ENCODE assay signal across 13 mouse cellular contexts in the genomic region with DNA sequence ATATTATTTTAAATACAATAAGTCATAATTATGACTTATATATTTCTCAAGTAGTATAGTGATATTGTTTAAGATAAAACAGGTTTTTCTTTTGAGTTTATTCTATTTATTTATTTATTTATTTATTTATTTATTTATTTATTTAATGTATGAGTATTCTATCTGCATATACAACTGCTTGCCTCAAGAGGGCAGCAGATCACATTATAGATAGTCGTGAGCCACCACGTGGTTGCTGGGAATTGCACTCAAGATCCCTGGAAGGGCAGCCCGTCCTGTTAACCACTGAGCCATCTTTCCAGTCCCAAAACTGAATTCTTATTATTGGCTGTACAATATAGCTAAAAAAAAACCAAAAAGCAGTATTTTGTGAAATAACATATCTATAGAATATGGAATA.
A peak's percentile ranks its signal among the peaks of the same experiment; 100 is the strongest.
DNase-seq lines count a peak whose midpoint lies in the region; ATAC-seq and TF ChIP-seq lines count a peak whose summit lies in the region.
"Had no signal": no experiment of that assay in that cellular context is flagged by ENCODE, and none has a peak within 500 bp of the region (broad histone marks: within the 10 kb centered on the region; RNA-seq: fewer than 3 reads in every experiment).

No protein-coding gene starts in this region.

- H3K36me3 ChIP-seq in heart, embryonic 12.5 days = no peaks in the 10 kb centered on the region
- H3K36me3 ChIP-seq in liver, embryonic 14.5 days (replicated peaks; ENCODE audit: control insufficient read depth, insufficient read depth, low read depth) = no peaks in the 10 kb centered on the region
- no peaks in the 10 kb centered on the region for H3K36me3 ChIP-seq in MEL (ENCODE audit: control insufficient read depth in 1 of 2, insufficient read depth in 2 of 2, low read length in 2 of 2)
- H3K36me3 ChIP-seq: embryonic facial prominence, embryonic 13.5 days; forebrain, embryonic 15.5 days; limb, embryonic 12.5 days had no signal

- TF ChIP-seq EP300 in liver, embryonic 14.5 days (IDR thresholded peaks at IDR 0.05; ENCODE audit: low read depth) = no peak
- no peak for TF ChIP-seq EP300 in MEL (IDR thresholded peaks at IDR 0.05; ENCODE audit: low read depth in 1 of 2, low read length in 2 of 2)

- no peaks in the 10 kb centered on the region for H3K4me1 ChIP-seq in heart, embryonic 12.5 days (replicated peaks)
- H3K4me1 ChIP-seq in liver, embryonic 14.5 days (replicated peaks; ENCODE audit: control insufficient read depth in 2 of 2, insufficient read depth in 2 of 2, low read length in 1 of 2) = no peaks in the 10 kb centered on the region
- no peaks in the 10 kb centered on the region for H3K4me1 ChIP-seq in MEL (ENCODE audit: control insufficient read depth in 1 of 2, insufficient read depth in 2 of 2, low read length in 2 of 2)
- no peaks in the 10 kb centered on the region for H3K4me1 ChIP-seq in embryonic fibroblast, embryonic 13.5 days (ENCODE audit: control insufficient read depth, insufficient read depth, low read length)
- H3K4me1 ChIP-seq: embryonic facial prominence, embryonic 13.5 days; forebrain, embryonic 15.5 days; limb, embryonic 12.5 days had no signal

- H3K4me2 ChIP-seq in heart, embryonic 12.5 days = no peak overlapping the region
- H3K4me2 ChIP-seq in liver, embryonic 14.5 days (ENCODE audit: low read depth) = no peak overlapping the region
- H3K4me2 ChIP-seq: embryonic facial prominence, embryonic 13.5 days; forebrain, embryonic 15.5 days; limb, embryonic 12.5 days had no signal

- no peak overlapping the region for H3K9ac ChIP-seq in heart, embryonic 12.5 days
- no peak overlapping the region for H3K9ac ChIP-seq in liver, embryonic 14.5 days (replicated peaks)
- no peak overlapping the region for H3K9ac ChIP-seq in MEL (ENCODE audit: control insufficient read depth, low read depth, low read length, poor library complexity, severe bottlenecking)
- H3K9ac ChIP-seq: embryonic facial prominence, embryonic 13.5 days; forebrain, embryonic 15.5 days; limb, embryonic 12.5 days had no signal

- peak; percentile 6 for DNase-seq in heart, postnatal 4 days
- DNase-seq in liver, embryonic 14.5 days (ENCODE audit: low read depth in 3 of 3, low spot score in 3 of 3) = no peak
- DNase-seq in liver = no peak
- DNase-seq in MEL (ENCODE audit: low read depth, low spot score) = peak; percentile 3
- no peak for DNase-seq in left cerebral cortex, adult 8-10 months (ENCODE audit: low spot score in 2 of 2)
- DNase-seq: lung, postnatal 14 days; spleen, adult 18-20 months had no signal

- H3K27me3 ChIP-seq in heart, embryonic 12.5 days (replicated peaks) = no peaks in the 10 kb centered on the region
- no peaks in the 10 kb centered on the region for H3K27me3 ChIP-seq in liver, embryonic 14.5 days (ENCODE audit: control insufficient read depth, insufficient read depth, low read length)
- no peaks in the 10 kb centered on the region for H3K27me3 ChIP-seq in MEL (ENCODE audit: control insufficient read depth in 1 of 2, insufficient read depth in 2 of 2, low read length in 2 of 2)
- H3K27me3 ChIP-seq: CH12.LX; embryonic facial prominence, embryonic 13.5 days; forebrain, embryonic 15.5 days; limb, embryonic 12.5 days had no signal

- ATAC-seq in heart, embryonic 12.5 days (ENCODE audit: insufficient number of reproducible peaks, low FRiP score) = no peak
- ATAC-seq in liver, embryonic 14.5 days (ENCODE audit: insufficient read depth) = no peak
- ATAC-seq: forebrain, embryonic 15.5 days had no signal

- TF ChIP-seq POLR2A in MEL (IDR thresholded peaks at IDR 0.05; ENCODE audit: control insufficient read depth in 1 of 2, insufficient read depth in 1 of 2, low read depth in 1 of 2, low read length in 2 of 2, poor library complexity in 1 of 2) = no peak
- no peak for TF ChIP-seq POLR2A in embryonic fibroblast, embryonic 13.5 days (IDR thresholded peaks at IDR 0.05; ENCODE audit: low read depth, low read length)

- peak; percentile 28; the same call in 1 of the 2 replicates for TF ChIP-seq CTCF in liver, embryonic 14.5 days (IDR thresholded peaks at IDR 0.05; ENCODE audit: low read depth)
- TF ChIP-seq CTCF in MEL (IDR thresholded peaks at IDR 0.05 in 2 of 3, conservative IDR thresholded peaks at IDR 0.05 in 1 of 3; ENCODE audit: control insufficient read depth in 1 of 3, insufficient read depth in 1 of 3, low read depth in 2 of 3, low read length in 3 of 3, poor library complexity in 1 of 3, severe bottlenecking in 1 of 3) = peak in 1 of 3 experiments; percentile 11; a peak in 1 of 6 replicates
- peak; percentile 24; the same call in 1 of the 2 replicates for TF ChIP-seq CTCF in embryonic fibroblast, embryonic 13.5 days (IDR thresholded peaks at IDR 0.05; ENCODE audit: borderline replicate concordance, insufficient read depth, low read length)

- no peak for TF ChIP-seq RAD21 in MEL (IDR thresholded peaks at IDR 0.05; ENCODE audit: low read depth, low read length)

- no peaks in the 10 kb centered on the region for H3K9me3 ChIP-seq in heart, embryonic 12.5 days (replicated peaks)
- no peaks in the 10 kb centered on the region for H3K9me3 ChIP-seq in liver, embryonic 14.5 days (ENCODE audit: control insufficient read depth, low read length)
- no peaks in the 10 kb centered on the region for H3K9me3 ChIP-seq in MEL (replicated peaks; ENCODE audit: insufficient read depth, low read length)
- H3K9me3 ChIP-seq: embryonic facial prominence, embryonic 13.5 days; forebrain, embryonic 15.5 days; limb, embryonic 12.5 days had no signal

- H3K79me2 ChIP-seq in MEL (ENCODE audit: control insufficient read depth, insufficient read depth, low read length, poor library complexity) = no peaks in the 10 kb centered on the region

- H3K4me3 ChIP-seq in heart, embryonic 12.5 days = no peak overlapping the region
- no peak overlapping the region for H3K4me3 ChIP-seq in liver, embryonic 14.5 days (ENCODE audit: insufficient read depth in 1 of 2, low read depth in 2 of 2, low read length in 2 of 2)
- no peak overlapping the region for H3K4me3 ChIP-seq in MEL (ENCODE audit: control insufficient read depth in 1 of 2, insufficient read depth in 1 of 2, low read depth in 2 of 2, low read length in 2 of 2)
- no peak overlapping the region for H3K4me3 ChIP-seq in embryonic fibroblast, embryonic 13.5 days (ENCODE audit: insufficient read depth, low read length)
- H3K4me3 ChIP-seq: embryonic facial prominence, embryonic 13.5 days; forebrain, embryonic 15.5 days; limb, embryonic 12.5 days had no signal

- H3K27ac ChIP-seq in heart, embryonic 12.5 days (ENCODE audit: poor library complexity, severe bottlenecking) = no peak overlapping the region
- no peak overlapping the region for H3K27ac ChIP-seq in liver, embryonic 14.5 days
- no peak overlapping the region for H3K27ac ChIP-seq in MEL (ENCODE audit: control insufficient read depth, low read depth, low read length)
- no peak overlapping the region for H3K27ac ChIP-seq in embryonic fibroblast, embryonic 13.5 days (ENCODE audit: insufficient read depth, low read length)
- H3K27ac ChIP-seq: embryonic facial prominence, embryonic 13.5 days; forebrain, embryonic 15.5 days; limb, embryonic 12.5 days had no signal

- WGBS in heart, embryonic 12.5 days = 38% methylated on average over 3 of the region's 3 CpGs
- WGBS in liver, embryonic 14.5 days (ENCODE audit: insufficient replicate concordance) = 11% methylated on average over 3 of the region's 3 CpGs

TF ChIP-seq in MEL, 35 proteins besides CTCF, POLR2A, EP300 and RAD21:
- TF ChIP-seq RCOR1 (IDR thresholded peaks at IDR 0.05; ENCODE audit: low read depth, low read length) (no peak), USF1 (IDR thresholded peaks at IDR 0.05; ENCODE audit: low read depth, low read length) (no peak), HCFC1 (IDR thresholded peaks at IDR 0.05; ENCODE audit: low read depth, low read length) (no peak), CHD1 (IDR thresholded peaks at IDR 0.05; ENCODE audit: low read depth, low read length) (no peak), NELFE (IDR thresholded peaks at IDR 0.05; ENCODE audit: low read depth, low read length) (no peak), UBTF (IDR thresholded peaks at IDR 0.05; ENCODE audit: borderline replicate concordance, insufficient read depth, low read depth, low read length) (no peak)
TF ChIP-seq in MEL: peak in this region for 0.

Comparison
In these comparisons a context has a peak if more than half of its experiments do, and no peak if none do; other contexts are left out.
1. DNase-seq: peak in heart, postnatal 4 days (single experiment) and MEL (single experiment); none in liver, embryonic 14.5 days (0 of 3), liver (single experiment) and left cerebral cortex, adult 8-10 months (0 of 2).